Mouse (Mus musculus) retina, embryonic 14.5 days (tissue): ENCODE data around the gene Vmn2r60.
"Not testable (repeated sequence)": the region's sequence is repeated elsewhere in the genome, so short reads cannot be mapped to it uniquely, and the experiment has no call there.

Experiments used
- DNase-seq: peaks from one replicate; pipeline ENCODE4 v3.0.0-alpha.2; 2015; ENCODE audit warnings: low spot score

Vmn2r60 gene

GRCm38 (mm10) chr7:42107470-42107869 lies at the start of gene Vmn2r60:
TSS of gene Vmn2r60 (plus strand) at chr7:42107770.
- DNase-seq, result no peak

- no peak for DNase-seq
Observed at GRCm38 (mm10) chr7:42058923-42059322, 48.6 kb upstream of the Vmn2r60 start, which contains the start of gene Vmn2r59. TSS of gene Vmn2r59 (minus strand) at chr7:42059023.

DNA sequence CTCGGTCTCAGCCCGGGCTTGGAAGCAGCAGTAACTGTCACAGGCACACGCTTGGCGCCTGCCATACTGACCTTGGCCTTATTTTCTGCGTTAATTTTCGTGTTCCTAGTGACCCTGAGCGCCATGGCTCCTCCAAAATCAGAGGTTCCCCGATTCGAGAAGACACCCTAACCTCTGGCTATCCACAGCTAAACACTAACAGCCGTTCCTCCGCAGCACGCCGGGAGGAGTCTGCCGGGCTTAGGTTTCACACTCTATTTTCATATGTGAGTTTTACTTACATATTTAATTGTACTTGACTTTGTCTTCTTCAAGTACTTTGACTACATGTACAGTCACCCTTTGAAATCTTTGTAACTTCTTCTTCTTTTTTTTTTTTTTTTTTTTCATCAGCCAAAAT lies 509 bp upstream of the Vmn2r60 start:
- DNase-seq, result not testable (repeated sequence)
